Mouse (Mus musculus) frontal cortex, adult 2 months (tissue): Measurements from ENCODE around the gene Gm2042. TPM values are rescaled to one million over a fixed set of nuclear protein-coding genes. Genes with fewer than 3 reads are reported as not detected.
"Not testable (repeated sequence)": the region's sequence is repeated elsewhere in the genome, so short reads cannot be mapped to it uniquely, and the experiment has no call there.

Experiments used
- DNase-seq, 2 experiments: peaks; one replicate each; pipeline ENCODE4 v3.0.0; 2022; ENCODE audit warnings: low spot score in 1 of 2; ENCODE audit errors: extremely low spot score in 1 of 2
- polyA plus RNA-seq: library from polyadenylated mRNA; depleted of rRNA; stranded (reverse); fragments of >200 nt; gene quantifications from 2 replicates; pipeline ENCODE4 v1.2.3, GENCODE M21; 2012; rRNA removed

Gm2042 gene
- not detected in 2 replicates for polyA plus RNA-seq

GRCm38 (mm10) chr12:87953780-87954179 is at the start of gene Gm2042:
Gene Gm2042 (plus strand): TSS chr12:87954080.
- not testable (repeated sequence) for DNase-seq

- DNase-seq: not testable (repeated sequence)
These were observed 34.2 kb upstream of the Gm2042 start, which contains the start of gene Gm2035 for GRCm38 (mm10) chr12:87919721-87920120. Gene Gm2035 (minus strand): TSS chr12:87919857.

GRCm38 (mm10) chr12:87984000-87984399 is 30.1 kb downstream of the Gm2042 start:
- DNase-seq: peak in 1 of 2 experiments; percentile 20

- not testable (repeated sequence) for DNase-seq
These were observed 50.2 kb downstream of the Gm2042 start for GRCm38 (mm10) chr12:88004118-88004517.

Other genes starting within 250 kb of the Gm2042 start
- gene Gm21319, start 178.3 kb upstream of the Gm2042 start, polyA plus RNA-seq: not detected in 2 replicates
- gene Gm21936, start 158.6 kb upstream of the Gm2042 start, polyA plus RNA-seq: not detected in 2 replicates
- not detected in 2 replicates for gene BB287469, start 137.5 kb upstream of the Gm2042 start, polyA plus RNA-seq
- gene Gm2001, start 111.7 kb upstream of the Gm2042 start, polyA plus RNA-seq: not detected in 2 replicates
- not detected in 2 replicates for gene Gm2016, start 80.0 kb upstream of the Gm2042 start, polyA plus RNA-seq
- not detected in 2 replicates for gene Gm2022, start 58.7 kb upstream of the Gm2042 start, polyA plus RNA-seq
- gene Gm2035, start 34.2 kb upstream of the Gm2042 start, polyA plus RNA-seq: not detected in 2 replicates
- gene Gm2075, start 57.8 kb downstream of the Gm2042 start, polyA plus RNA-seq: not detected in 2 replicates
- not detected in 2 replicates for gene Gm6803, start 64.7 kb downstream of the Gm2042 start, polyA plus RNA-seq
- gene Gm2056, start 72.9 kb downstream of the Gm2042 start, polyA plus RNA-seq: not detected in 2 replicates
- gene Gm16368, start 129.6 kb downstream of the Gm2042 start, polyA plus RNA-seq: not detected in 2 replicates
- not detected in 2 replicates for gene Gm10436, start 228.0 kb downstream of the Gm2042 start, polyA plus RNA-seq